Mouse (Mus musculus): Measurements from ENCODE around the gene Mmab.

The Mmab gene

DNA sequence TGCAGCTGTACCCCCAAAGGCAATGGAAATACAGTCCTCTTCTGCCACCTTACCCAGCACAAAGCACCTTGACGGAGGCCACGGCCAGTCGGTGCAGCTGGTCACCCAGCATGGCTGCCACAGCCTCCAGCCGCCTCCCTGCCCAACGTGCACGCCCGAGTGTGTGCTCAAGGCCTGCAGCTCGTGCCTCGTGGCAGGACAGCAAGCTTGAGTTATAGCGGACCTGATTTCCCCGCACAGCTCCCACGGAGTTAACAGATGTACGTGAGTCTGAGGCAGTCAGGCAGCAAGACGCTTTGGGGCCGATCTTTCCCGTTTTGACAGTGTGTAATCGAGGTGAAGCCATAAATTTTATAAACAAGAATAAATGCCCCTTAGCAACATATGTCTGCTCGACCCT is 15.2 kb downstream of the Mmab start:
- no peak for DNase-seq (ENCODE audit: low spot score in 2 of 2)

DNA sequence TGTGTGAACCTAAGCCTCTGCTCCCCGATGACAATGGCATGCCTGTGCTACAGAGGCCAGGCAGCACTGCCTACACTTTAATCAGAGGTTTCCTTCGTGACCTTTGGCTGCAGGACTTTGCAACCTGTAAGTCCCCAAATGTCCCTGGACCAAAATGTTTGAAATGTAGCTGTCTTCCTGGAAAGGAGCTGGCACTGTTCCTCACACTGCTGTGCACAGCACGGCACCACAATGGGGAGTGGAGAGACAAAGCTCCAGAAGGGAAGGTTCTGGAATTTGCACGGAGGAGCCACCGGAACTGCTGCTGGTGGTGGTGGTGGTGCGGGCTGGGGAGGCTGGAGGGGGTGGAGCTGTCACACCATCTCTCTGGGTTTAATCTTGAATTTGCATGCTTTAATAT is 17.1 kb downstream of the Mmab start:
- no peak for DNase-seq (ENCODE audit: low spot score in 2 of 2)

DNA sequence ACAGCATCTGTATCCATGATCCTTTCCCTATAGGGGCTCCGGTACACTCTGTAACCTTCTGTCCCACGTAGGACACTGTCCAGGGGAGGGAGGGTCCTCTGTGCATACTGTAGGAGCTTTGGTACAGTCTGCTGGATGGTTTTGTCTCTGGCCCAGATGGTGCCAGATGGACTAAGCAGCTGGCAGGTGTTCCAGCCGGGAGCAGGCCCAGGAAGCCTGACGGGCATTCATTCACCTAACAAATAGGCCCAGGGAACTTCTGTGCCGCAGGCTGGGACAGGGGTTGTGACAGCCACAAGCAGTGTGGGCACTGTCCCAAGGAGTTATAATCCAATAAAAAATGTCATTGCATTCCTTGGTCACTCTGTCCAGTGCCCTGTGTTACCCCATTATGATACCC is 19.9 kb downstream of the Mmab start:
- DNase-seq (ENCODE audit: low spot score in 2 of 2), result no peak

DNA sequence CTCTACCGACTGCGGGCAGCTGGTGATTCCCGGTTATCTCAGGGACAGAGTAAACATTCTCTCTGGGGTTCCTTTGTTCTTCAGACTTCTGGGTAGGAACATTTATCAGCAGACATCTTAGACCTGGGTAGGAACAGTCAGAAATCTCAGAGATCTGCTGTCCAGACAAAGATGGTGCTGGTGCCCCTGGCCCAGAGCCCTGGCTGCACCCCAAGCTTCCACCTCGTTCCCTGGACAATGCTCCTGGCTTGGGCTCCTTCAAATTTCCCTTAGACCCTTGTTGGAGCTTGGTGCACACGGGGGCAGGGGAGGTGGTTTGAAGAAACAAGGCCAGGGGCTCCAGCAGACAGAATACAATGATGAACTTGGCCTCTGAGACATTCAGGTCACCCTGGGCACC is 21.3 kb downstream of the Mmab start:
- no peak for DNase-seq (ENCODE audit: low spot score in 2 of 2)

DNA sequence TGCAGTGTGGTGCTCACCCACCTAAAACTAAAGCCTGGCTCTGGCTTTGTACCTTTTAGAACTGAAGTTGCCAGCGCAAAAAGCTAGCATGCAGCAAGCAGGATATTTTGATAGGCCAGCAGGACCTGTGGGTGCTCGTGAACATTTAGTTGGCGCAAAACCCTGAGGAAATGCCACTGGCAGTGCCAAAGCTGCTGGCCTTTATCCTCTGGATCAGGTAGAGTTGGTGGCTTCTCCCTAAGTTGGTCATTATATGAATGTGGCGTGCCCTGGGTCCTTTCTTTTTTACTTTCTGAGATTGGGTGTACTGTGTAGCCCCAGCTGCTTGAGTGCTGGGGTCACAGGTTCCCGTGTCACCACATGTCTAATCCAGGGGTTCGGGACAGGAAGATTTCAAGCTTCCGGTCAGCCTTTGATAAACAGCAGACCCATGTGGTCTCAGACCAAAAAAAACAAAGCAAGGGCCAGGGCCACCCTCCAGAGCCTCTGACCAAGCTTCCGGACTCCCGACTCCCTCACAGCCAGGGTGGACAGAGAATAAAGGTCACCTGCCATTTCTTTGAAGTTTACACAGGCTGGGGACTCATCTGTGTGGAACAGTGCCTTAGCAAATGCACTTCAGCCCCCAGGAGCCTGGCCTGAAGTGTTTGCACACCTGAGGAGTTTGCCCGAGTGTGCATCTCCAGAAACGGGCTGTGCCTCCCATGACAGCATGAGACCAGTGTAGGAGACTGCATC is 22.1 kb downstream of the Mmab start:
- no peak for DNase-seq (ENCODE audit: low spot score in 2 of 2)

DNA sequence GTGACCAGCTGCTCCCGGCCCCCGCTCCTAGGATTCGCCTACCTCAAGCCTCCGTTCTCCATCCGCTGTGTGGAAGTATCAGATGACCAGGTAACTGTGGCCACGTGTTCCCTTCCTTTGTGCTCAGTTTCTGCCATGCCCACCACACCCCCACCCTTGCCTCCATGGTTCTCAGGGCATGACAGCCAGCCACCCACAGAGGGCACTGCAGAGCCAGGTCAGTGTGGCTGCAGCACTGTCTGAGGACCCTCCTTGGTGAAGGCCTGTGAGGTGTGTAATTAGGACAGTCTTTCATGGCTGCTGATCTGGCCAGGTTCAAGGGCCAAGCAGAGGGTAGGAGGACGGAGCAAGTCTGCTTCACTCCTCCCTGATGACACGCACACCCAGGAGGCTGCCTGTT is 25.3 kb downstream of the Mmab start:
- no peak for DNase-seq (ENCODE audit: low spot score in 2 of 2)

DNA sequence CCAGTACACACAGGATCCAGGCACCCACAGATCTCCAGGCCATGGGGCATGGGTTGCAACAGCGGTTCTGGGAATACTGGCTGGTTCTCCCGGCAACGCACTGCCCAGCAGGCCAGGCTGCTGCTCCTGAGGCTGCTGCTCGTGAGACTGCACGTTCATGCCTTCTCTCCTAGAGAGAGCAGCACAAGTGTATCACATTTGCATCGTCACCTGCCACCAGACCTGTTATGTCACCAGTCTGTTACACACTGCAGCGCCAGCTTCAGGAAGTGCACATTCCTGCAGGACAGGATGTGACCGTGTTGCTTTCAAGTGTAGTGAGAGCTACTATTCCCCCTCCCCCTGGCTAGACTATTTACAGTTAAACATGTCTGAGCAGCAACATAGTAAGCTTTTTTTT is 27.0 kb downstream of the Mmab start:
- no peak for DNase-seq (ENCODE audit: low spot score in 2 of 2)

DNA sequence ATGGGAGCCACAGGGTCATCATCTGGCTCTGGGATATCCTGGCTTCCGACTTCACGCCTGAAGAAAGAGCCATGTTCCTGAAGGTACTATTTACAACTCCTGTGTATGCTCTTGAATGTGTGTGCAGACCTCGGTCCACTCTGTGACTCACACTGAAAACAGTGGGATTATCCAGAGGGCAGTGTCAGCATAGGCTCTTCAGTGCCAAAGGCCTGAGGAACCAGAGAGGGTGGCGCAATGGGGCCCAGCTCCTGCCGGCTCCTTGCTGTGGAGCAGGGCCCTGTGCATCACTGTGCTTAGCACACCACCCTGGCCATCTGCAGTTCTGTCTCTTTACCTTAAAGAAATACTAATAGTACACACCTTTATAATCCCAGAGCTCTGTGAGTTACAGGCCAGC is 28.3 kb downstream of the Mmab start:
- no peak for DNase-seq (ENCODE audit: low spot score in 2 of 2)

DNA sequence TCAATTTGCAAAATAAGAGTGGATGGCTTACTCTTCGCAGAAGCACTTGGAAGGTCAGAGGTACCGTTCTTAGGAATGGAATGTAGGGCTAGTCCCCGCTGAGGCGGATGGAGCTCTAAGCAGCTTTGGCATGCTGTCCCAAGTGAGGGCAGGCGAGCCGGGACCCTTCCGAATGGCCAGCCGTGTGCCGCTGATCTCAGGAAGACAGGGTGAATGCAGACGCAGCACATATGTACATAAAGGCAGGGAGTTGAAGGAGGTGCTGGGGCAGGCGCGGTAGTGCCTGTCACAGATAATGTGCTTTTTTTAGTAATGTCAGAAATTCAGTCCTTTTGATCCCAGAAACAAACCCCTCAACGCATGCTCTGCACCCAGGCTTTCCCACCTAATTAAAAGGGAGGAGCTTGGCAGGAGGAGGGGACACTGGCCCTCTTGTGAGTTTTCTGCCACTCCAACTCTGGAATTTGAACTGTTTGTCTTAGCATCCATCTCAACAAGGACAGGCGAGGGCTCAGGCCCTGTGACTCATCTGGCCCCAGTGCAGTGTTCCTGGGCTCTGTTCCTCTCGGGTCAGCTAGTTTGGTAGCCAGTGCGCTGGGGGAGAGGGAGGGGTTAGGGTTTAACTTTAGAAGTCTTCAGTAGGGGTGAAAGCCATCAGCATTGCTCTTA is 30.7 kb downstream of the Mmab start:
- no peak for DNase-seq (ENCODE audit: low spot score in 2 of 2)

DNA sequence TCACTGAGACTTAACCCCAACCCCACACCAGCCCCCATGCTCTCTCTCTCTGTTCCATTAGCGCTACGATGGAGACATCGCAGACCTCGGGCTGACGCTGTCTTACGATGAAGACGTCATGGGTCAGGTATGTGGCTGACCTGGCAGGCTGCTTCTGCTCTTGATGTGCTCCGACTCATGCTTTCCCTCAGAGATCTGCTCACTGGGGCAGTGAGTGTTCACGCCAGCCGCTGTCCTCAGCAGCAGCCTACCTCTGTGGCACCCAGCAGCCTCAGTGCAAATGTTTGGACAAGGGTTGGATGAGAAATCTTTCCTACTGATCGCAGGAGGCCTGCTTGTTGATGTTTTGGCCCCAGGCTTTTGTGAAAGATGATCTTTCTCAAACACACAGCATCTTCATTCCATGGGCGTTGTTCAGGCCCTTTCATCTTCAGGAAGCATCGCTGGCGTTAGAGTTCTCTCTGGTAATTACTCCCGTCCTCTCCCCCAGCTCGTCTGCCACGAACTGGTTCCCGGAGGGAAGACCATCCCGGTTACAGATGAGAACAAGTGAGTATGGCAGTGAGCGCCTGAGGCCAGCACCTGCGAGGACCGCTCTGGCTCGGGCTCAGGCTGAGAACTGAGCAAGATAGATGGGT is 31.4 kb downstream of the Mmab start:
- DNase-seq (ENCODE audit: low spot score in 2 of 2), result no peak

DNA sequence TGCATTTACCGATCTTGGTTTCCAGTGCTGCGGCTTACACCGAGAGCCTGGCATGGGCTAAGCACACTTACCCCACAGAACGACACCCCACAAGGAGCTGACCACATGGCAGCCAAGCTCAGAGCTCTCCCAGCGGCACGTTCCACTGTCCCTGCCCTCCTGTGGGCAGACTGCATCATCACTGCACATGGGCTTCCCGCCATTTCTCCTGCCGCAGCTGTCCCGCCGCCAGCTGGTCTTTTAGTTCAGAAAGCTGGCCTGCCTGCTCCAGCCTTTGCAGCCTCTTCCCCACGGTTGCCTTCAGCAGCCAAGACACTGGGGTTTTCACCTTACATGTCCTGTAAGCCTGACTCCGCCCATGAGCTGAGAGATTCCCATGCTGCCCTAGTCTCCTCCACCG is 33.4 kb downstream of the Mmab start:
- no peak for DNase-seq (ENCODE audit: low spot score in 2 of 2)

DNA sequence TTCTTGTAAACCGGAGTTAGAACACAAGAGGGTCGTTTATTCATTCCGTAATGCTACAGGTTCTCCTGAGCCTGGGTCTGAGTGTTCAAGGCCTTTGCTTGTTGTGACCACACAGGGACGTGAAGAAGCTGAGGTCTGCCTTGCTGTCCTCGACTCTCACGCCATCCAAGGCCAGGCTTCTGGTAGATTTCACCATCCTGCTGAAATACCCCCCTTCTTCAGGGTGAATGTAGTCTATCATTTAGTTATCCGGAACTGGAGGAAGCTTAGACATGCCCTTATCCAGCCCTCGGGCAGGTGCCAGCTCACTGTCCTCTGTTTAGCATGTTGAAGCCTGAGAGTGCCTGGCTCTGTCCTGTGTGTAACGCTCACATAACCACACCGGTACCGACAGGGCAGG is 35.0 kb downstream of the Mmab start:
- no peak for DNase-seq (ENCODE audit: low spot score in 2 of 2)

DNA sequence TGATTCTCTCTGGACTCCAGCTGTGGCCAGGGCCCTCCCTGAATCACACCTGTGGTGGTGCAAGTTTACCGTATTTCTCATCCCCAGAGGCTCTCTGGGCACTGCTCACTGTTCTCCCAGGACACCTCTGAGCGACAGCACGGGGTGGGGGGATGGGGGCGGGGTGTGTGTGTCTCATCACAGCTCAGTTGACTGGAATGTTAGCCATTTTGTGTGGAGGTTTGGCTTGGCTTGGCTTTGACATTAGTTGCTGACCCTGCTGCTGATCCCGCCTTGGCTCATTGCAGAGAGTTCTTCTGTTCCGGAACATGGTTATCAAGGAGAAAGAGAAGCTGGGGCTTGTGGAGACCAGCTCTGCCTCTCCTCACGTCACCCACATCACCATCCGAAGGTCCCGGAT is 36.0 kb downstream of the Mmab start:
- DNase-seq (ENCODE audit: low spot score in 2 of 2), result no peak

DNA sequence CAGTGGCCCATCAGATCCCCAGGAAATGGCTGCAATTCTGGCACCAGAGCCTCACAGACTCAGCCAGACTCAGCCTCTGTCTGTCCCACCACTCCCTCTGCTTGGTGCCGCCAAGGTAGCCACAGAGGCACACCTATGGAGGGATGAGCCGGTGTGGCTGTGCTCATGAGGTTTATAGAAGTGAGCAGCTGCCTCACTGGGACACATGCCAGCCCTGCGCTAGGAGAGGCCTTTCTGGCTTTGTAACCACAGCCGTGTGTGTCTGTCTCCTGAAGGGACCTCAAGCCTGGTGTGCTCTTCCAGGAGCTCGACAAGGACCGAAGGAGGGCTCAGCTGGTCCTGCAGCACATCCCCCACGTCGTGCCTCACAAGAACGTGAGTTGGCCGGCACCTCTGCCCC is 36.6 kb downstream of the Mmab start:
- no peak for DNase-seq (ENCODE audit: low spot score in 2 of 2)

DNA sequence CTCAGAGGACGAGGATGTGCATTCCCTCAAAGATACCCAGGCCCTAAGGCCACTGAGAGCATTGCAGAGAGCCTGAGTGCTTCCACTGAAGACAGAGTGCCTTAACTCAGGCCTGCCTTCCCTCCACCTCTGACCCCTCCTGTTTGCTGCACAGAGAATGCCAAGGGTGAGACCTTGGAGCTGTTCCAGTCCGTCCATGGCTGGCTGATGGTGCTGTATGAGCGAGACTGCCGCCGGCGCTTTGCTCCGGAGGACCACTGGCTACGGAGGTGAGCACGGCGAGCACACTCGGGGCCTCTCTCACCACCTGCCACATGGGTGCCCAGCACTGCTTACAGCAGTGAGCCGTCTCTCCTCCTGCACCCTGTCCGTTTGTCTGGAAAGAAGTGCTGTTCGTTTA is 37.3 kb downstream of the Mmab start:
- DNase-seq (ENCODE audit: low spot score in 2 of 2), result no peak

DNA sequence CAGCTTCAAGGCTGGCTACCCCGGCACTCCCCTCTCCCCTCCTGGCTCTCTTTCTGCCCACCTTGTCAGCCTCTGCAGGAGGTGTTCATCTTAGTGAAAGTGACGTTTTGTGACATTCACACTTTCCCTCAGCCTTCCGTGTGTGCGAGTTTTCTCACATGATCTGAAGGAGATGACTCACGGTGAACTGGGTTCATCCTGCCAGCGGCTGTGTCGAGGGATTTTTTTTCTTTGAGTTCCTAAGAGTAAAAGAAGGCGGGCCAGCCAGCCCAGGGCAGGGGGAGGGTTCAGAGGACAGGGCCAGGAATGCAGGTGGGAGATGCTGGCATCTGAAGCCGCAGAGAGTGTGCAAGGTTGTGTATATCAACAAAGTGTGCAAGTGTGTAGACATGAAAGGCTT is 50.7 kb downstream of the Mmab start:
- no peak for DNase-seq (ENCODE audit: low spot score in 2 of 2)

DNA sequence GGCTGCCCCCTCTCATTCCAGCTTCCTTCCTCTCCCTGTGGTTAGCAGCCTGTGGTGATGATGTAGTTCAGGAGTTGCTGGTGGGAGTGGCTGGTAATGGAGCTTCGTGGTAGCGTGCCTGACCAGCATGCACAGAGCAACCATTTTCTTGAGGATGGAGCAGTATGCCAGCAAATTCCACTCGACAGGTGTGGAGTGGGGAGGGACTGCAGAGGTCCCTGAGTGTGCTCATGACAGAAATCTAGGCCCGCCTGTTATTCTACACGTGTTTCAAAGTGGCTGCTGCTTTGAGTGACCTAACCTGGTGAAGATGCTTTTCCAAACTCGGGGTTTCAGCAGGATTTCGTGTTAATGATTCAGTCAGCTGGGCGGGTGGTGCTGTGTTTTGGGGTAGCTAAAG is 59.4 kb downstream of the Mmab start:
- no peak for DNase-seq (ENCODE audit: low spot score in 2 of 2)

DNA sequence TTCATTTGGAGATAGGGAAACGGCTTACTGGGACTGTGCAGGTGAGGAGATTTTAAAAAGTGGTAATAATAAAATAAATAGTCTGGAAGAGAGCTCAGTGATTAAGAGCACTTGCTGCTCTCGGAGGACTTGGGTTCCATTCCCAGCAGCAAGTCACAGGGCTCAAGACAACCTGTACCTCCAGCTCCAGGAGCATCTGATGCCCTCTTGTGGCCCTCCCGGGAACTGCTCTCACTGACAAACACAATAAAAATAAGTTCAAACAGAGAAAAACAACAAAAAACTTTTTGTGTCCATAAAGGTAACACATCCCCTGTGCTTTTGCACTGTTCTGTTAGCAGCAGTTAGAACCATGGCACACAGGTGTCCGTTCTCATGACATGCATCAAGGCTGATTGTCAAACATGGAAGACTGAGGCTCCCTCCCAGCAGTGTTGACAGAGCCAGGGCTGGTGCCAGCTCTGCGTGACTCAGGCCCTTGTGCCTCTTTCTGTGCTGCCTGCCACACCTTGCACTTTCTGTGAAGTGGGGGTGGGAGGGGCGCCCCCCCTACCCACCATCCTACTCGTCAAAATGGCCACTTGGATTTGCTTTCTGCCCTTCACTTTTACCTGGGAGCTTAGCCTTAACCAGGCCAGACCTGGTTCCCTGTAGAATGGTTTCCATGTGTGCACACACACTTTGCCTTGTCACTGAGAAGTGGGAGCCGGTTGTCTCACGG is 60.5 kb downstream of the Mmab start:
- DNase-seq (ENCODE audit: low spot score in 2 of 2), result no peak

Measured in frontal cortex, postnatal 14 days (tissue).